Comparison of ENCODE assay signal across 18 mouse cellular contexts in genomic region chr4:107125101-107125500, GRCm38 (mm10). TPM values are rescaled to one million over a fixed set of nuclear protein-coding genes. Genes with fewer than 3 reads are reported as not detected.
DNase-seq lines count a peak whose midpoint lies in the region; ATAC-seq and TF ChIP-seq lines count a peak whose summit lies in the region.
"Had no signal": no experiment of that assay in that cellular context is flagged by ENCODE, and none has a peak within 500 bp of the region (broad histone marks: within the 10 kb centered on the region; RNA-seq: fewer than 3 reads in every experiment).

No protein-coding gene starts in this region.

- H3K36me3 ChIP-seq in kidney, postnatal 0 days (ENCODE audit: insufficient read depth, low read length): no peaks in the 10 kb centered on the region
- no peaks in the 10 kb centered on the region for H3K36me3 ChIP-seq in midbrain, postnatal 0 days (ENCODE audit: insufficient read depth, low read length)
- no peaks in the 10 kb centered on the region for H3K36me3 ChIP-seq in midbrain, embryonic 11.5 days (ENCODE audit: control insufficient read depth, insufficient read depth, low read length)
- H3K36me3 ChIP-seq: hindbrain, embryonic 15.5 days; limb, embryonic 13.5 days; lung, embryonic 15.5 days had no signal

- no peak for ATAC-seq in cerebellum, adult (ENCODE audit: insufficient number of reproducible peaks, low FRiP score, low TSS enrichment)
- ATAC-seq in kidney, postnatal 0 days (replicated peaks; ENCODE audit: low FRiP score, low read depth): no peak
- no peak for ATAC-seq in midbrain, postnatal 0 days (ENCODE audit: low FRiP score)
- ATAC-seq in midbrain, embryonic 11.5 days (ENCODE audit: low FRiP score): no peak

- DNase-seq in cerebellum, adult 11 months: peak; percentile 10
- DNase-seq in kidney, postnatal 0 days (ENCODE audit: low spot score): no peak
- no peak for DNase-seq in kidney, adult 9 months
- DNase-seq in midbrain, postnatal 0 days (ENCODE audit: low spot score): peak; percentile 53
- no peak for DNase-seq in midbrain, embryonic 11.5 days (ENCODE audit: low spot score, missing footprints)
- DNase-seq in natural killer cell, adult 2 months (ENCODE audit: low spot score in 2 of 2): no peak
- no peak for DNase-seq in thymus, postnatal 4 days
- DNase-seq: adrenal gland, postnatal 36 days; heart, postnatal 10 days; kidney, postnatal 10 days; right cerebral cortex, postnatal 4 days had no signal

- WGBS in kidney, postnatal 0 days: 35% methylated on average over 5 of the region's 5 CpGs
- WGBS in midbrain, postnatal 0 days: 65% methylated on average over 5 of the region's 5 CpGs
- 64% methylated on average over 5 of the region's 5 CpGs for WGBS in midbrain, embryonic 11.5 days

- no peaks in the 10 kb centered on the region for H3K9me3 ChIP-seq in kidney, postnatal 0 days (replicated peaks; ENCODE audit: low read length)
- H3K9me3 ChIP-seq in midbrain, postnatal 0 days (ENCODE audit: low read length): no peaks in the 10 kb centered on the region
- H3K9me3 ChIP-seq in midbrain, embryonic 11.5 days (ENCODE audit: control insufficient read depth, low read length): no peaks in the 10 kb centered on the region
- H3K9me3 ChIP-seq: hindbrain, embryonic 15.5 days; limb, embryonic 13.5 days; lung, embryonic 15.5 days had no signal

- peak; percentile 48 for TF ChIP-seq CTCF in kidney, postnatal 0 days (IDR thresholded peaks at IDR 0.05; ENCODE audit: low read depth)
- peak; percentile 30; the same call in 1 of the 2 replicates for TF ChIP-seq CTCF in midbrain, postnatal 0 days (IDR thresholded peaks at IDR 0.05)

- H3K4me3 ChIP-seq in kidney, postnatal 0 days (replicated peaks; ENCODE audit: low read depth, low read length): no peak overlapping the region
- no peak overlapping the region for H3K4me3 ChIP-seq in midbrain, postnatal 0 days (ENCODE audit: low read depth, low read length)
- H3K4me3 ChIP-seq in midbrain, embryonic 11.5 days (ENCODE audit: low read depth, low read length): no peak overlapping the region
- H3K4me3 ChIP-seq: hindbrain, embryonic 15.5 days; limb, embryonic 13.5 days; lung, embryonic 15.5 days; myocyte had no signal

- no peaks in the 10 kb centered on the region; the same call in 1 of the 2 replicates for H3K27me3 ChIP-seq in kidney, postnatal 0 days (ENCODE audit: insufficient read depth, low read length)
- no peaks in the 10 kb centered on the region for H3K27me3 ChIP-seq in midbrain, postnatal 0 days (ENCODE audit: insufficient read depth, low read length)
- H3K27me3 ChIP-seq in midbrain, embryonic 11.5 days (ENCODE audit: control insufficient read depth, insufficient read depth, low read length): no peaks in the 10 kb centered on the region
- H3K27me3 ChIP-seq: hindbrain, embryonic 15.5 days; limb, embryonic 13.5 days; lung, embryonic 15.5 days had no signal

- H3K4me1 ChIP-seq in kidney, postnatal 0 days (replicated peaks; ENCODE audit: insufficient read depth, low read length): no peaks in the 10 kb centered on the region; the same call in 1 of the 2 replicates
- H3K4me1 ChIP-seq in midbrain, postnatal 0 days (ENCODE audit: insufficient read depth, low read length): no peaks in the 10 kb centered on the region
- peaks cover 32% of the 10 kb centered on the region for H3K4me1 ChIP-seq in midbrain, embryonic 11.5 days (ENCODE audit: control insufficient read depth, insufficient read depth, low read length)
- H3K4me1 ChIP-seq: lung, embryonic 15.5 days had no signal

- H3K9ac ChIP-seq in kidney, postnatal 0 days (ENCODE audit: low read depth, low read length): no peak overlapping the region
- H3K9ac ChIP-seq in midbrain, postnatal 0 days (replicated peaks; ENCODE audit: low read length, poor library complexity, severe bottlenecking): no peak overlapping the region
- no peak overlapping the region for H3K9ac ChIP-seq in midbrain, embryonic 11.5 days (ENCODE audit: low read length)
- H3K9ac ChIP-seq: hindbrain, embryonic 15.5 days; limb, embryonic 13.5 days; lung, embryonic 15.5 days had no signal

- no peak overlapping the region for H3K4me2 ChIP-seq in kidney, postnatal 0 days (ENCODE audit: low read length)
- no peak overlapping the region for H3K4me2 ChIP-seq in midbrain, postnatal 0 days (ENCODE audit: low read depth, low read length, poor library complexity, severe bottlenecking)
- H3K4me2 ChIP-seq in midbrain, embryonic 11.5 days: no peak overlapping the region
- H3K4me2 ChIP-seq: hindbrain, embryonic 15.5 days; limb, embryonic 13.5 days; lung, embryonic 15.5 days had no signal

- no peak overlapping the region for H3K27ac ChIP-seq in kidney, postnatal 0 days
- H3K27ac ChIP-seq in midbrain, postnatal 0 days (ENCODE audit: low read depth, low read length): no peak overlapping the region
- no peak overlapping the region for H3K27ac ChIP-seq in midbrain, embryonic 11.5 days (ENCODE audit: low read depth, low read length)
- H3K27ac ChIP-seq: hindbrain, embryonic 15.5 days; limb, embryonic 13.5 days; lung, embryonic 15.5 days had no signal

RNA-seq across cellular contexts. Expression of gene Cdcp2, which starts 28.4 kb away (rescaled TPM):
- 0.09 and 0.10 TPM in 2 replicates for polyA plus RNA-seq in kidney, postnatal 0 days (2015; fragmentation: Nextera tagmentation; extraction: Ambion mirVana)
- total RNA-seq in midbrain, postnatal 0 days (2014; rRNA removed): 0.22 TPM in 1 of 2 replicates, not detected in the other
- polyA plus RNA-seq in midbrain, postnatal 0 days (2015; fragmentation: Nextera tagmentation; extraction: Ambion mirVana): 0.06 and 0.12 TPM in 2 replicates
- 0.11 and 0.29 TPM in 2 replicates for polyA plus RNA-seq in midbrain, embryonic 11.5 days (2014; fragmentation: Nextera tagmentation; extraction: Ambion mirVana)
- total RNA-seq: adrenal gland, postnatal 36 days; heart, adult 8-10 months; heart, postnatal 10 days; layer of hippocampus, postnatal 25 days had no signal
- polyA plus RNA-seq: lung, embryonic 15.5 days; myocyte had no signal

RNA-seq across cellular contexts. Expression of gene Tmem59, which starts 53.1 kb away (rescaled TPM):
- 708 and 709 TPM in 2 replicates for polyA plus RNA-seq in kidney, postnatal 0 days (2015; fragmentation: Nextera tagmentation; extraction: Ambion mirVana)
- 127 and 153 TPM in 2 replicates for total RNA-seq in midbrain, postnatal 0 days (2014; rRNA removed)
- 338 and 347 TPM in 2 replicates for polyA plus RNA-seq in midbrain, postnatal 0 days (2015; fragmentation: Nextera tagmentation; extraction: Ambion mirVana)
- polyA plus RNA-seq in midbrain, embryonic 11.5 days (2014; fragmentation: Nextera tagmentation; extraction: Ambion mirVana): 344 and 384 TPM in 2 replicates

RNA-seq across cellular contexts. Expression of gene Tceanc2, which starts 53.8 kb away (rescaled TPM):
- 24.1 and 37.4 TPM in 2 replicates for polyA plus RNA-seq in kidney, postnatal 0 days (2015; fragmentation: Nextera tagmentation; extraction: Ambion mirVana)
- total RNA-seq in midbrain, postnatal 0 days (2014; rRNA removed): 8.1 and 12.1 TPM in 2 replicates
- polyA plus RNA-seq in midbrain, postnatal 0 days (2015; fragmentation: Nextera tagmentation; extraction: Ambion mirVana): 21.3 and 33.4 TPM in 2 replicates
- 22.8 and 25.2 TPM in 2 replicates for polyA plus RNA-seq in midbrain, embryonic 11.5 days (2014; fragmentation: Nextera tagmentation; extraction: Ambion mirVana)

RNA-seq across cellular contexts. Expression of gene Cyb5rl, which starts 58.3 kb away (rescaled TPM):
- polyA plus RNA-seq in kidney, postnatal 0 days (2015; fragmentation: Nextera tagmentation; extraction: Ambion mirVana): 15.0 and 17.4 TPM in 2 replicates
- total RNA-seq in midbrain, postnatal 0 days (2014; rRNA removed): 5.1 and 20.5 TPM in 2 replicates
- polyA plus RNA-seq in midbrain, postnatal 0 days (2015; fragmentation: Nextera tagmentation; extraction: Ambion mirVana): 4.6 and 5.6 TPM in 2 replicates
- polyA plus RNA-seq in midbrain, embryonic 11.5 days (2014; fragmentation: Nextera tagmentation; extraction: Ambion mirVana): 5.6 TPM in 2 replicates

RNA-seq across cellular contexts. Expression of gene Mrpl37, which starts 58.4 kb away (rescaled TPM):
- polyA plus RNA-seq in kidney, postnatal 0 days (2015; fragmentation: Nextera tagmentation; extraction: Ambion mirVana): 94.1 and 99.7 TPM in 2 replicates
- 51.7 and 53.3 TPM in 2 replicates for total RNA-seq in midbrain, postnatal 0 days (2014; rRNA removed)
- 71.5 and 76.7 TPM in 2 replicates for polyA plus RNA-seq in midbrain, postnatal 0 days (2015; fragmentation: Nextera tagmentation; extraction: Ambion mirVana)
- polyA plus RNA-seq in midbrain, embryonic 11.5 days (2014; fragmentation: Nextera tagmentation; extraction: Ambion mirVana): 106 and 112 TPM in 2 replicates

Comparison
In these comparisons a context has a peak if more than half of its experiments do, and no peak if none do; other contexts are left out.
1. DNase-seq: peak in cerebellum, adult 11 months (single experiment) and midbrain, postnatal 0 days (single experiment); none in kidney, postnatal 0 days (single experiment), kidney, adult 9 months (single experiment), midbrain, embryonic 11.5 days (single experiment), natural killer cell, adult 2 months (0 of 2) and thymus, postnatal 4 days (single experiment).